Mouse (Mus musculus) myocyte (in vitro differentiated cells): ENCODE measurements around the gene Rasl11a.

ENCODE experiments used
- POLR2A ChIP-seq: IDR thresholded peaks from one replicate; pipeline ENCODE4 v1.6.1; 2011; ENCODE audit warnings: low read depth, mild to moderate bottlenecking, control low read depth, moderate library complexity; ENCODE audit not compliant: insufficient read length
- SRF ChIP-seq: IDR thresholded peaks from one replicate; pipeline ENCODE4 v1.6.1; 2011; ENCODE audit warnings: low read depth; ENCODE audit not compliant: control insufficient read depth, insufficient read length
- TCF12 ChIP-seq: IDR thresholded peaks from one replicate; pipeline ENCODE4 v1.6.1; 2011; ENCODE audit warnings: mild to moderate bottlenecking, control low read depth; ENCODE audit not compliant: poor library complexity, insufficient read depth, severe bottlenecking
- USF1 ChIP-seq: IDR thresholded peaks from one replicate; pipeline ENCODE4 v1.6.1; 2011; ENCODE audit warnings: low read depth, mild to moderate bottlenecking, control low read depth, moderate library complexity

- TF ChIP-seq USF1 (no peak), SRF (no peak), TCF12 (no peak), POLR2A (no peak)
Measured at GRCm38 (mm10) chr5:146892904-146893303, 48.0 kb downstream of the Rasl11a start.
